Mouse (Mus musculus) liver, embryonic 15.5 days (tissue): Measurements from ENCODE around the gene Fign. TPM values are rescaled to one million over a fixed set of nuclear protein-coding genes. Genes with fewer than 3 reads are reported as not detected.

Experiments used
- ATAC-seq: fragments of 200-750 bp; cut with Nextera tagmentation; 2 replicates; pipeline ENCODE4 v1.8.0; 2017; ENCODE audit warnings: moderate number of reproducible peaks, mild to moderate bottlenecking, moderate library complexity; ENCODE audit not compliant: insufficient read depth
- H3K27ac ChIP-seq: fragments of 300-500 bp; sonication (generic); replicated peaks from 2 replicates; pipeline ENCODE4 v1.5.1; 2015; ENCODE audit warnings: mild to moderate bottlenecking, inconsistent platforms
- H3K27me3 ChIP-seq: fragments of 300-500 bp; sonication (generic); 2 replicates; pipeline ENCODE4 v1.6.1; 2015; ENCODE audit warnings: mild to moderate bottlenecking, inconsistent platforms
- H3K36me3 ChIP-seq: fragments of 300-500 bp; sonication (generic); replicated peaks from 2 replicates; pipeline ENCODE4 v1.6.1; 2015; ENCODE audit warnings: moderate library complexity, mild to moderate bottlenecking, inconsistent platforms
- H3K4me1 ChIP-seq: fragments of 300-500 bp; sonication (generic); replicated peaks from 2 replicates; pipeline ENCODE4 v1.6.1; 2015; ENCODE audit warnings: inconsistent platforms
- H3K4me2 ChIP-seq: fragments of 300-500 bp; sonication (generic); 2 replicates; pipeline ENCODE4 v1.6.1; 2015; ENCODE audit warnings: moderate library complexity, mild to moderate bottlenecking, inconsistent platforms
- H3K4me3 ChIP-seq: fragments of 300-500 bp; sonication (generic); replicated peaks from 2 replicates; pipeline ENCODE4 v1.5.1; 2015; ENCODE audit warnings: mild to moderate bottlenecking, inconsistent platforms
- H3K9ac ChIP-seq: fragments of 300-500 bp; sonication (generic); 2 replicates; pipeline ENCODE4 v1.6.1; 2015; ENCODE audit warnings: moderate library complexity, mild to moderate bottlenecking, inconsistent platforms
- H3K9me3 ChIP-seq: fragments of 300-500 bp; sonication (generic); replicated peaks from 2 replicates; pipeline ENCODE4 v1.6.1; 2016; ENCODE audit warnings: inconsistent platforms
- WGBS: fragments of 180-500 bp; shearing (Covaris S2); methylation state at CpG from one replicate; pipeline ENCODE4 v1.1.7; 2015; ENCODE audit warnings: mixed read lengths; ENCODE audit not compliant: insufficient replicate concordance; 5-methylcytosine and 5-hydroxymethylcytosine counted together
- polyA plus RNA-seq: library from polyadenylated mRNA; unstranded; fragments of >200 nt; fragmentation: Nextera tagmentation; extraction: Ambion mirVana; gene quantifications from 2 replicates; pipeline ENCODE4 v1.2.1, GENCODE M21; 2015

Fign gene
- polyA plus RNA-seq, 1 experiment from 2014 or later: 2.2 TPM

DNA sequence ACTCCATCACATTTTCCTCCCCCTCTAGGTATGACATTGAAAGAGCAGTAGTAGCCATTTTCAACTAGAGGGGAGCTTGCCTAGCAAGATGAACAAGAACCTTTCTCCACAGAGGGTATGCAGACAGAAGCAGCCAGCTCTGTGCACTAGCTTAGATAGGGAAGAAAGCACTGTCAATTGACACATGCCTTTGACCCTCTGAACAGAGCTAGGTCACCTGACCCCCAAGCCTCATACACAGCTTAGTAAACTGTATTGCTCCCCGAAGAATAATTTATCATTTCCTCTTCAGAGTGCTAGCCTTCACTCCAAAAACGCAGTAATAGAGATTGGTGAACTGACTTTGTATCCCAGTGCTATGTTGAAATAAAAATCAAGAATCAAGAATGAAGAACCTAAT, 49.7 kb downstream of the Fign start:
- no peak overlapping the region for H3K9ac ChIP-seq
- H3K4me2 ChIP-seq: no peak overlapping the region
- WGBS: 42% methylated on average over 2 of the region's 2 CpGs
- H3K36me3 ChIP-seq: no peaks in the 10 kb centered on the region
- no peak for ATAC-seq
- no peaks in the 10 kb centered on the region for H3K4me1 ChIP-seq
- no peak overlapping the region for H3K4me3 ChIP-seq
- H3K27ac ChIP-seq: no peak overlapping the region
- H3K9me3 ChIP-seq: no peaks in the 10 kb centered on the region
- no peaks in the 10 kb centered on the region for H3K27me3 ChIP-seq

DNA sequence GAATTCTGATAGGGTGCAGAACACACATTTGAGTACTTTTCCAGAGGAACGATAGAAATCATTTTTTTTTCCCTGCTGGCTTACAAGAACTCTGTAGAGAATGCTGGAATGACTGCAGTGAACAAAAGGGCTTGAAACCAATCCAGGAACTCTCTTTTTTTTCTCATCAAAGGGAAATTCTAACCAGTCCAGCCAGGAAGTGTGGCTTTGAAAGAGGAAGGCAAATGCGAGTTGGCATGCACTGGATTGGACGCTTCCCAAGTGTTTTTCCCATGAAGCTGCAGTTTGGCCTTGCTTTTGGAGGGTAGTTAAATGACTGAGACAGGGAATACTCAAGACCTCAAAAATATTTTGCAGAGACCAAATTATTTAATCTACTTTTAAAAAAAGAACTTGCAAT, 54.7 kb downstream of the Fign start:
- WGBS: 33% methylated on average over 3 of the region's 3 CpGs
- H3K4me2 ChIP-seq: no peak overlapping the region
- H3K9ac ChIP-seq: no peak overlapping the region
- H3K27me3 ChIP-seq: no peaks in the 10 kb centered on the region
- H3K4me1 ChIP-seq: no peaks in the 10 kb centered on the region
- H3K36me3 ChIP-seq: no peaks in the 10 kb centered on the region
- H3K9me3 ChIP-seq: no peaks in the 10 kb centered on the region
- no peak overlapping the region for H3K4me3 ChIP-seq
- H3K27ac ChIP-seq: no peak overlapping the region
- ATAC-seq: no peak

DNA sequence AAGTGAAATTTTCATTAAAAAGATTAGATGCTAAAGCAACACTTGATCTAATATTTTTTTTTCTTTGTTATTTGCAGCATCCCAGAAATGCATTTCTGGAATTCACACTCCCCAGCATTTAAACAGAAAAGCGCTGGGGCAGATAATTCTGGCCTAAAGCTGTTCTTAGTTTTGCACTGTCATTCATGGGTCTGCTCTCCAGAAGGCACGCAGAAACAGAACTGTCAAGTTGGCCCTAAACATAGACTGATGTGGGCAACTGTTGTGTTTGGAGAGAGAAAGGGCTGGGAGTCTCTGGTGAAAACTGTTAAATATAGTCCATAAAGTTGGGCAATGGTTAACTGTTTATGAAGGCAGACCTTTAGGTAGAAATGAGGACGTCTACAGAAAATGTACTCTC, 62.4 kb downstream of the Fign start:
- Histone ChIP-seq H3K36me3 (no peaks in the 10 kb centered on the region), H3K4me2 (no peak overlapping the region), H3K27me3 (no peaks in the 10 kb centered on the region), H3K27ac (no peak overlapping the region), H3K9ac (no peak overlapping the region), H3K4me1 (no peaks in the 10 kb centered on the region), H3K4me3 (no peak overlapping the region), H3K9me3 (no peaks in the 10 kb centered on the region)
- ATAC-seq: no peak
- WGBS: 43% methylated on average over 3 of the region's 3 CpGs

DNA sequence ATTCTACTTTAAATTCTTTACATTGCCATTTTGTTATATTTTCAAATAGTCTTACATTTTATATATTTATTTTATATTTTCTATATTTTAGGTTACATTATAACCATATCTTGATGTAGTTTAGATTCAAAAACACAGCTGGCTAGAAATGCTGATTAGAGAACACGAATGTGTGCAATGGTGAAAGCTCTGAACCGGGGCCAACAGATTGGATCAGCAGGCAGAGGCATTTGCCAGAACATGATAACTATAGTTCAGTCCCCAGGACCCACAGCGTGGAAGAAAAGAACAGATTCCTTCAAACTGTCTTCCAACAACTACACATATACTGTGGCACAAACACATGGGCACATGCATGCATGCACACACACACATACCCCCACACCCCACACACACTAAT, 64.0 kb downstream of the Fign start:
- no peak overlapping the region for H3K27ac ChIP-seq
- no peak overlapping the region for H3K9ac ChIP-seq
- H3K36me3 ChIP-seq: no peaks in the 10 kb centered on the region
- no peak overlapping the region for H3K4me2 ChIP-seq
- H3K4me3 ChIP-seq: no peak overlapping the region
- no peaks in the 10 kb centered on the region for H3K9me3 ChIP-seq
- H3K4me1 ChIP-seq: no peaks in the 10 kb centered on the region
- WGBS: 65% methylated on average over 3 of the region's 3 CpGs
- no peaks in the 10 kb centered on the region for H3K27me3 ChIP-seq
- ATAC-seq: no peak

DNA sequence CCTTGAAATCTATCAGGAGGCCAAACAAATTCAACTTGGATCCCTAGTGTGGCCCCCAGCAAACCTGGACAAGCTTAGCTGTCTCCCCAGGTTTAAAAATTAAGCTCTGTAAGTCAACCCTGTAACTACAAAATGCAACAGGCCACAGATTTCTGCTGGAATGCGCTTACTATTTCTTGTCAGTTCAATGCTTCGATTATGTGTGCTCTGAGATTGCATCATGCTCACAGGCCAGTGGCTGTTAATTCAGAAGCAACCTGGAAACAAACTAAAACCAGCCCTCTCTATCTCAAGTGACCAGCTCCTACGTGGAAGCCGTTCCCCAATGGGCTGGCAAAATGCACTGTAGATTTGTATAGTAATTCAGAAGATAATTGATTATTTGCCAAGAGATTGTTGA, 71.9 kb downstream of the Fign start:
- no peaks in the 10 kb centered on the region for H3K36me3 ChIP-seq
- whole genome bisulfite sequencing: 42% methylated on average over 4 of the region's 4 CpGs
- no peak overlapping the region for H3K4me3 ChIP-seq
- H3K27ac ChIP-seq: no peak overlapping the region
- no peaks in the 10 kb centered on the region for H3K4me1 ChIP-seq
- no peaks in the 10 kb centered on the region for H3K27me3 ChIP-seq
- no peak overlapping the region for H3K9ac ChIP-seq
- H3K4me2 ChIP-seq: no peak overlapping the region
- H3K9me3 ChIP-seq: no peaks in the 10 kb centered on the region
- ATAC-seq: no peak

DNA sequence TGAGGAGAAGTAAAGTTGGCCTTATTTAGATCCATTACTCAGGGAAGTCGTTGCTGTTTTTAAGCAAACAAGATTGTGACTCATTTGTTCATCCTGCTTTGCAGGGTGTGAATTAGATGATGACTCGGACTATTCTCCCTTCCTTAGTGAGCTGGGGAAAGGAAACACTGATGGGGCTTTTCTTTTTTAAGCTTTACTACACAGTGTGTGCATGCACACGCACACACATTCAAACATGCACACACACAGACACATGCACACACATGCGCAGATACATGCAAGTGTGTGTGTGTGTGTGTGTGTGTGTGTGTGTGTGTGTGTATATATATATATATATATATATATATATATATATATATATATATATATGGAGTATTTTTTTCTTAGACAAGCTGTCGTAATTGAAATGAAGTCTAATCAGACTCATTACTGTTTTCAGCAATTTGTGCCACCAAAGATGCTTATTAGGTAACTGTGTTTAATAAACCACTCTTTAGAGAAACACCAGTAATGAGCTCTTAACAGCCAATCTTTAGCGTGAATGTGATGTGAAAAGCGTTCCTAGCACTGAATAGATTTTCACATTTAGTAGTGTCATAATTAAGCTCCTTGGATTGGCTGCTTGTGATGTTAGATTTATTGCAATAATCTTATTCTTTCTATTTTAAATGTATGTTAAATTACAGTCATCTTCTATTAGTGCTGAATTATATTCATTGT, 103.4 kb downstream of the Fign start:
- no peak overlapping the region for H3K4me3 ChIP-seq
- H3K36me3 ChIP-seq: no peaks in the 10 kb centered on the region
- H3K4me1 ChIP-seq: no peaks in the 10 kb centered on the region
- H3K9ac ChIP-seq: no peak overlapping the region
- no peak overlapping the region for H3K4me2 ChIP-seq
- no peaks in the 10 kb centered on the region for H3K27me3 ChIP-seq
- 60% methylated on average over 7 of the region's 7 CpGs for WGBS
- no peak for ATAC-seq
- no peak overlapping the region for H3K27ac ChIP-seq
- no peaks in the 10 kb centered on the region for H3K9me3 ChIP-seq

DNA sequence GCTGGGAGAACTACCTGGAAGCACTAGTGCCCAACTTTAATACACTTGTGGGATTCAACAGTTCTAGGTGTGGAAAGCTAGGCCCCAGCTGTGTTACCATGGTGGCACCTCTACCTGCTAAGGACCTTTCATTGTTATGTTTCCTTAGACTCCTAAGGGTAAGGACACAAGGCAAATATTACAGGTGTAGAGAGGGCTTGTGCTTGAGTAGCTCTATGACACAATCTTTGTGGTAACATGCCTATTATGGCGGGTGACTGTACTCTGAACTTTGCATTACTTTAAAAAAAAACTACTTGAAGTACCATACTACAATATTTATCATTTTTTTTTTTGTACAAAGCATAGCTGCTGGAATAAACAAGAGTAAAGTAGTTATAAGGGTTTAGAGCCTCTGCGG, 112.4 kb downstream of the Fign start:
- WGBS: 64% methylated on average over 2 of the region's 2 CpGs
- Histone ChIP-seq H3K4me1 (no peaks in the 10 kb centered on the region), H3K9ac (no peak overlapping the region), H3K9me3 (no peaks in the 10 kb centered on the region), H3K4me2 (no peak overlapping the region), H3K36me3 (0 out of 2 replicates have a peak, but pooled peaks cover 1% of the 10 kb centered on the region), H3K27ac (no peak overlapping the region), H3K27me3 (no peaks in the 10 kb centered on the region), H3K4me3 (no peak overlapping the region)
- no peak for ATAC-seq

DNA sequence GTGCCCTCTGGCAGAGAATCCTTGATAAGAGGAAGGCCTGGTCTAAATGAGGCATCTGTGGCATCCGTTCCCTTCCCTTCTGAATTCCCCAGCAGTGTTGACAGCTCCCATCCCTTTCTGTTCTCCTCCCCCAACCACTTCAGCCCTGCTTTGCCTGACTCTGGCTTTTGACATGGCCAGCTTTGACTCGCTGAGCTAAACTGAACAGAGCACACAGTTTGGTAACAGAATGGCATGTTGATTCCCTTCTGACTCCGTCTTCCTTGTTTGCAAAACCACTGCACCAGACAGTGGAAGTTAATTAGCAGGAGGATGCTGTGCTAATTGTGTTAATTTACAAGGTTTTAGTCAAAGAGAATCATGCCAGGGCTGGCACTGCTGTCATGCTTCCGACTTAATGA, 115.5 kb downstream of the Fign start:
- no peak overlapping the region for H3K27ac ChIP-seq
- no peaks in the 10 kb centered on the region for H3K9me3 ChIP-seq
- H3K9ac ChIP-seq: no peak overlapping the region
- 0 out of 2 replicates have a peak, but pooled peaks cover 5% of the 10 kb centered on the region for H3K36me3 ChIP-seq
- no peak overlapping the region for H3K4me2 ChIP-seq
- no peak for ATAC-seq
- 45% methylated on average over 4 of the region's 4 CpGs for WGBS
- no peaks in the 10 kb centered on the region for H3K4me1 ChIP-seq
- no peaks in the 10 kb centered on the region for H3K27me3 ChIP-seq
- no peak overlapping the region for H3K4me3 ChIP-seq

DNA sequence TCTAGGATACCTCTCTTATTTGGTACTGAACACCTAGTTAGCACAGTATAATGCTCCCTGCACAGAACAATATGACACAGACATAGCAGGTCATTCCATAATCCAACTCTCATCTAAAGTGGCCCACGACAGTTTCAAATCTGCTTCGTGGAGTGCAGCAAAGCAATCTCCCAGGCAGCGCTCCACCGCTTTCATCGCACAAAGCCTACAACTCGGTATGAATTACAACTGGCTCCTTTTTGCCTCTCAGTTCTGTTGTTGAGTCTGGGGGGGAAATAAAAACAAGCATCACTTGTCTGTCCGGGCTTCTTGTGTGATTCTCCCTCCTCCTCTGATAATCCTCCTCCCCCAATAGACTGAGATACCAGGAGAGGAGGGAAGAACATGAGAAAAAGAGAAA, 116.4 kb downstream of the Fign start:
- no peaks in the 10 kb centered on the region for H3K27me3 ChIP-seq
- H3K9me3 ChIP-seq: no peaks in the 10 kb centered on the region
- no peaks in the 10 kb centered on the region for H3K4me1 ChIP-seq
- H3K27ac ChIP-seq: no peak overlapping the region
- H3K36me3 ChIP-seq: 0 out of 2 replicates have a peak, but pooled peaks cover 5% of the 10 kb centered on the region
- WGBS: 75% methylated on average over 7 of the region's 7 CpGs
- H3K4me3 ChIP-seq: no peak overlapping the region
- no peak overlapping the region for H3K4me2 ChIP-seq
- ATAC-seq: no peak
- no peak overlapping the region for H3K9ac ChIP-seq

DNA sequence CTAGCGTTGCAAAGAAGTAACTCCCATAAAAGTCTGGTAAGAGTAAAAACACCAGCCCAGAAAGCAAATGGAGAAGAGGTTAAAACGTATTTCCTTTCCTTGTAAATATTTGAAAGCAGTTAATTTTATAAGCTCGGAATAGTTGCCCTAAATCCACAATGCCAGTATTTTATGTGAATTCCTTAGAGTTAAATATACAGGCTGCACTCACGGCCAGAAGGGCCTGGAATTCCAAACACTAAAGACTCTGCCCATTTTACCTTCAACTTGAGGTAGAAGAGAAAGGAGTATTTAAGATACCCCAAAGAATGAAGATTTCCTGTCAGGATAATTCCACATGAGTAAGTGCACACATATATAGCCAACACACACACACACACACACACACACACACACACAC, 128.2 kb downstream of the Fign start:
- Histone ChIP-seq H3K4me3 (no peak overlapping the region), H3K4me1 (no peaks in the 10 kb centered on the region), H3K27me3 (no peaks in the 10 kb centered on the region), H3K27ac (no peak overlapping the region), H3K4me2 (no peak overlapping the region), H3K9me3 (no peaks in the 10 kb centered on the region), H3K36me3 (no peaks in the 10 kb centered on the region), H3K9ac (no peak overlapping the region)
- no peak for ATAC-seq
- 59% methylated on average over 4 of the region's 4 CpGs for WGBS

DNA sequence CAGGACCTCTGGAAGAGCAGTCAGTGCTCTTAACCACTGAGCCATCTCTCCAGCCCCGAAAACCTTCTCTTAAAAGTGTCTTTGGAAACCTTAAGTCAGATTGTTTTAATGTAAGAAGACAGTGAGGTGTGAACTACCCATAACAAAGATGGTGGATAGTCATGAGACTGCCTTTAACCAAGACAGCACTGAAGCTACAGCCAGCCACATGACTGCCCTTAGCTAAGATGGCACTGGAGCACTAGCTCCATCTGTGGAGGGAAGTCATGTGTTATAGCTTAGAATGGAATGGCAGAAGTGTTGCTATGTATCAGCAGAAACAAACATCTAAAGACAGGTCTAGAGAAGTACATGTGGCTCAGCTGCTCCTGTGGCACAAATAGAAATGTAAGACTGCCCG, 166.8 kb downstream of the Fign start:
- Histone ChIP-seq H3K36me3 (no peaks in the 10 kb centered on the region), H3K4me1 (no peaks in the 10 kb centered on the region), H3K9me3 (no peaks in the 10 kb centered on the region), H3K9ac (no peak overlapping the region), H3K4me2 (no peak overlapping the region), H3K27me3 (no peaks in the 10 kb centered on the region), H3K4me3 (no peak overlapping the region), H3K27ac (no peak overlapping the region)
- whole genome bisulfite sequencing: 77% methylated on average over 2 of the region's 2 CpGs
- ATAC-seq: no peak

DNA sequence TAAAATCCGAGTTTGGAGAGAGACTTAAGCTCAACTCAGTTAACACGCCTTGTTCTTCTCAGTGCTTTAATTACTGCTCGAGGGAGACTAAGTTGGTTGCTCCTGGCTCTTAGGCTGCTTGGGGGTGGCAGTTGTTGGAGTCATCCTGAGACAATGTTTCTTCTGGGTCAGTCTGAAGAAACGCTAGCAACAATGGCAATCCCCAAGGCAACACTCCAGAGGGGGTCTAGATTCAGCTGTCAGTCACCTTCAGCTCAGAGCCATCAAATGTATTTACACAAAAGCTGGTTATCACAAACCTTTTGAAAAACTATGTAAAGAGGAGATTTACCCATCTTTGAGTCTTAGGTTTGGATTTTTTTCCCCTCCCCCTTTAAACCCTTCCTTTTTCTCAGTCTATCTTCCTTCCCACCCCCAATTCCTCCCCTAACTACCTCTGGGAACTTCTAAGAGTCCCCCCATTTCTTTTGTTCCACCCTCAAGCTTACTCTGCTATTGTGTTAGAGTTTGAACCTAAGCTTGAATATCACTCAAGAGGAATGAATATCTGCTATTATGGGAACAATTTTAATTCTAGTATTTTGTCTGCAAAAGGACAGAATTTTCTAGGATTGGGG, 171.2 kb downstream of the Fign start:
- H3K27me3 ChIP-seq: no peaks in the 10 kb centered on the region
- H3K27ac ChIP-seq: no peak overlapping the region
- WGBS: 31% methylated on average over 4 of the region's 4 CpGs
- no peaks in the 10 kb centered on the region for H3K9me3 ChIP-seq
- H3K36me3 ChIP-seq: no peaks in the 10 kb centered on the region
- H3K4me2 ChIP-seq: no peak overlapping the region
- no peaks in the 10 kb centered on the region for H3K4me1 ChIP-seq
- no peak for ATAC-seq
- no peak overlapping the region for H3K4me3 ChIP-seq
- H3K9ac ChIP-seq: no peak overlapping the region
